Mouse (Mus musculus) adrenal gland, adult 10 weeks (tissue): ENCODE measurements around the gene Dnah8. TPM values are rescaled to one million over a fixed set of nuclear protein-coding genes. Genes with fewer than 3 reads are reported as not detected.

Experiments
- polyA plus RNA-seq: library from polyadenylated mRNA; stranded (reverse); fragments of 350-450 nt; fragmentation: Illumina TruSeq; extraction: RNeasy Lipid Tissue Mini Kit (QIAGEN cat#74804); gene quantifications from one replicate; pipeline ENCODE4 v1.2.3, GENCODE M21; 2014; ENCODE audit warnings: low read depth, low replicate concordance

Gene Dnah8
- polyA plus RNA-seq: 0.17 TPM

GRCm38 (mm10) chr17:30624132-30624531 lies at the start of gene Dnah8:
Gene Dnah8, plus strand, starts transcription at chr17:30624354.

GRCm38 (mm10) chr17:30575941-30576773 lies 48.0 kb upstream of the Dnah8 start, which contains the start of gene Btbd9:
Gene Btbd9, minus strand, starts transcription at chr17:30576488.

GRCm38 (mm10) chr17:30626719-30627118 lies 2.6 kb downstream of the Dnah8 start, which contains the start of gene Glo1:
Gene Glo1, minus strand, starts transcription at chr17:30626871.

GRCm38 (mm10) chr17:30901627-30902026 lies 277.5 kb downstream of the Dnah8 start, which contains the start of gene Glp1r:
Gene Glp1r, plus strand, starts transcription at chr17:30901817.

Other genes starting within 250 kb of the Dnah8 start
- 6.7 TPM for gene Btbd9, start 47.9 kb upstream of the Dnah8 start, polyA plus RNA-seq
- gene Glo1, start 2.5 kb downstream of the Dnah8 start, polyA plus RNA-seq: 173 TPM